Mouse (Mus musculus) thymus, adult 2 months (tissue): ENCODE data around the gene Rbpms2. TPM values are rescaled to one million over a fixed set of nuclear protein-coding genes. Genes with fewer than 3 reads are reported as not detected.
"Not testable (repeated sequence)": the region's sequence is repeated elsewhere in the genome, so short reads cannot be mapped to it uniquely, and the experiment has no call there.

Source experiments
- DNase-seq: peaks from one replicate; pipeline ENCODE4 v3.0.0; 2021
- H3K27ac ChIP-seq: fragments of 200-500 bp; 2 replicates; pipeline ENCODE4 v1.5.1; 2012; ENCODE audit warnings: low read length, control low read depth; ENCODE audit not compliant: control insufficient read depth, insufficient read depth
- H3K27me3 ChIP-seq: fragments of 200-500 bp; 2 replicates; pipeline ENCODE4 v1.6.1; 2012; ENCODE audit warnings: mild to moderate bottlenecking, low read length, moderate library complexity, mixed read lengths; ENCODE audit not compliant: control insufficient read depth, insufficient read depth
- H3K36me3 ChIP-seq: fragments of 200-500 bp; 2 replicates; pipeline ENCODE4 v1.6.1; 2012; ENCODE audit warnings: mild to moderate bottlenecking, low read length, moderate library complexity; ENCODE audit not compliant: control insufficient read depth, insufficient read depth
- H3K4me1 ChIP-seq: fragments of 200-500 bp; replicated peaks from 2 replicates; pipeline ENCODE4 v1.6.1; 2012; ENCODE audit warnings: low read length; ENCODE audit not compliant: control insufficient read depth, insufficient read depth
- H3K4me3 ChIP-seq: fragments of 200-500 bp; 2 replicates; pipeline ENCODE4 v1.5.1; 2012; ENCODE audit warnings: mild to moderate bottlenecking, low read length, control low read depth, moderate library complexity; ENCODE audit not compliant: control insufficient read depth, insufficient read depth
- CTCF ChIP-seq: fragments of 200-500 bp; IDR thresholded peaks from 2 replicates; pipeline ENCODE4 v1.5.1; 2012; ENCODE audit warnings: mild to moderate bottlenecking, control low read depth, low read length, moderate library complexity, borderline replicate concordance; ENCODE audit not compliant: control insufficient read depth, poor library complexity, insufficient read depth; ENCODE audit errors: extremely low read depth
- POLR2A ChIP-seq: fragments of 200-500 bp; IDR thresholded peaks from 2 replicates; pipeline ENCODE4 v1.6.1; 2012; ENCODE audit warnings: mild to moderate bottlenecking, low read length, control low read depth, moderate library complexity; ENCODE audit not compliant: control insufficient read depth, poor library complexity, insufficient read depth; ENCODE audit errors: extremely low read depth
- WGBS: fragments of 180-500 bp; shearing (Covaris S2); methylation state at CpG from one replicate; pipeline ENCODE4 v1.1.7; 2018; 5-methylcytosine and 5-hydroxymethylcytosine counted together
- polyA plus RNA-seq: library from polyadenylated mRNA; depleted of rRNA; stranded (reverse); fragments of >200 nt; gene quantifications from 2 replicates; pipeline ENCODE4 v1.2.3, GENCODE M21; 2012

Rbpms2 gene
- polyA plus RNA-seq, 1 experiment: 11.5 TPM

GRCm38 (mm10) chr9:65682994-65683393 is 53.5 kb downstream of the Rbpms2 start:
- 74% methylated on average over 1 of the region's 1 CpGs for WGBS

DNA sequence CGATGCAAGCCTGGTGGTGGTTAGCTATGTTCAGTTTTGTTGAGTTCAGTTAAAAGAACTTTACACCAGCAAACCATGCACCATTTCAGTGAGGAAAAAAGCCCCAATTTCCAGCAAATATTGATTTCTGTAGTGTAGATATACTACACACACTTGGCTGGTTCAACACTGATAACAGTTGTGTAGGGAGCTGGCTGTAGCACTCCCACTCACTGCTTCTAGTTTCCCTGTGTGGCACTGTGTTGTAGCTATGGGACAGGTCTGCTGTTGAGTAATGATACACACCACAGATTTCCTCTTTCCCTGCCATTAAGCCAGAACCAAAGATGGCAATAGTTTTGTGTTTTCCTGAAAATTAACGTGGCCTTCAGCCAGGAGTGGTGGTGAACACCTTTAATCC is 55.3 kb downstream of the Rbpms2 start:
- 82% methylated on average over 2 of the region's 2 CpGs for WGBS
- no peak overlapping the region for H3K27ac ChIP-seq
- H3K36me3 ChIP-seq: peaks cover 12% of the 10 kb centered on the region
- no peaks in the 10 kb centered on the region for H3K27me3 ChIP-seq
- DNase-seq: no peak
- TF ChIP-seq CTCF: no peak
- no peak for TF ChIP-seq POLR2A
- no peak overlapping the region for H3K4me3 ChIP-seq
- peaks cover 3% of the 10 kb centered on the region; the same call in 1 of the 2 replicates for H3K4me1 ChIP-seq

More at GRCm38 (mm10) chr9:65682994-65683393, 53.5 kb downstream of the Rbpms2 start:
- peaks cover 6% of the 10 kb centered on the region for H3K36me3 ChIP-seq
- no peak overlapping the region for H3K4me3 ChIP-seq
- H3K27me3 ChIP-seq: no peaks in the 10 kb centered on the region
- H3K4me1 ChIP-seq: peaks cover 8% of the 10 kb centered on the region
- H3K27ac ChIP-seq: no peak overlapping the region
- DNase-seq: no peak
- TF ChIP-seq POLR2A (no peak), CTCF (no peak)

GRCm38 (mm10) chr9:65689869-65690268 is 60.4 kb downstream of the Rbpms2 start:
- H3K4me3 ChIP-seq: not testable (repeated sequence)
- peaks cover 12% of the 10 kb centered on the region for H3K36me3 ChIP-seq
- WGBS: 92% methylated on average over 2 of the region's 2 CpGs

DNA sequence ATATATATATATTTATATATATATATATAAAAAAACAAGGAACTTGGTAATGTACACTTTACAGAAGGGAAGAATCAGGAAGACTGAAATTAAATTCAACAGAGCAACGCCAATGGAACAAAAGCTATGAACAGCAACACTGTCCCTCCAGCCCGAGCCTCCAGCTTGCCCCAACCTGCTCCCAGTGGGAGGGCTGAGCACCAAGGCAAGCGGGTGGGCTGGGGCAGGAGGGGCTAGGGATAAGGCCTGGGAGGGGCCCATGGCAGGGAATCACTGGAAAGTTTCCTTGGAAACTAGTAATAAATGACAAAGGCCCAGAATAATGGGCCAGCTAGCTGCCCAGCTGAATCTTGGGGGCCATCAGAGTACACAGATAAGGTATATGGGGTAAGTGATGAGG is 63.0 kb downstream of the Rbpms2 start:
- no peak for DNase-seq
- Histone ChIP-seq H3K36me3 (peaks cover 15% of the 10 kb centered on the region), H3K4me1 (no peaks in the 10 kb centered on the region), H3K4me3 (no peak overlapping the region), H3K27ac (no peak overlapping the region), H3K27me3 (no peaks in the 10 kb centered on the region)
- TF ChIP-seq CTCF: no peak
- TF ChIP-seq POLR2A: no peak
- 94% methylated on average over 3 of the region's 3 CpGs for WGBS

More at GRCm38 (mm10) chr9:65689869-65690268, 60.4 kb downstream of the Rbpms2 start:
- not testable (repeated sequence) for H3K27ac ChIP-seq, H3K4me1 ChIP-seq, DNase-seq, H3K27me3 ChIP-seq

DNA sequence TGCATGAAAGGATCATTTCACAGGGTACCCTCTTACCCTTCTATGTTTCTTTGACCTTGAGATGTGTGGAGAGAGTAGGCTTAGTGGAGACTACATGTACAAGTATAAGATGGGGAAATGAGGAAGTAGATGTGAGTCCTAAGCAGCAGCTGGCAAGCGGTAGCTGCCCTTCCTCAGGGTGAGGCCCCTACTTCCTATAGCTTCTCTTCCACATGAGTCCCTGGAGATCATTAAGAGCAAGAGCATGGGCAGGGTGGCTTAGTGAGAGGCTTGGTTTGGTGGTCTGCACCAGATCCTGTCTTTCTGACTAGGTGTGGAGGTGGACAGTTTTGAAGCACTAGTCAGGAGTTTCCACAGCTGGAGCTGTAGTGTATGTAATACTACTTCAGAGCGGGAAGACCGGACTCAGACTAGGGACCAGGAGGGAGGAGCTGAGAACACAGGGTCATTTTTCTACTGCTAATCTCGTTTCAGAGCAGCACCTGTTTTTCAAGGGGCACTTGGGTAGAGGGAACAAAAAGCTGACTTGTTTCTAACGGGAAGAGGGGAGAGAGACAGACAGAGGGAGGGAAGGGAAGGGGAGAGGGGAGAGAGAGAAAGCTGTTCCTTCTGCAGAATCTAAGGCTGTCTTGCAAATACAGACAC is 63.6 kb downstream of the Rbpms2 start:
- Histone ChIP-seq H3K27me3 (no peaks in the 10 kb centered on the region), H3K4me1 (no peaks in the 10 kb centered on the region), H3K27ac (no peak overlapping the region), H3K36me3 (peaks cover 9% of the 10 kb centered on the region), H3K4me3 (no peak overlapping the region)
- DNase-seq: no peak
- TF ChIP-seq POLR2A: no peak
- no peak for TF ChIP-seq CTCF
- 58% methylated on average over 5 of the region's 5 CpGs for WGBS

DNA sequence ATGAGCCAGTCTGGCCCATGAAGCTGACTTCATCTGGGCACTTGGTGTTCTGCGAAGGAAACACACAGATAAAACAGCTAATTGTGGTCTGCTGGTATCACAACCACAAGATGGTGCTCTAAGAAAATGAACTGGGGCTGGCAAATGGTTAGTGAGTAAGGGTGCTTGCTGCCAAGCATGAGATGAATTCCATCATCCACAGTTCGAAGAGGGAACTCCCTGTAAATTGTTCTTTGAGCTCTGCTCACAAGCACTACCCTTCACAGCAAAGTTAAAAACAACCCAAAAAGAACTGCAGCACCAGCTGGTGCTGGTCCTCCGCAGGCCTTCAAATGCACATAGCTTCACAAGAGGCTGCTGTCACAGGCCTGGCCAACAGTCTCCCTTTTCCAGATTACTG is 66.2 kb downstream of the Rbpms2 start:
- TF ChIP-seq CTCF (no peak), POLR2A (no peak)
- WGBS: 92% methylated on average over 3 of the region's 3 CpGs
- Histone ChIP-seq H3K27me3 (no peaks in the 10 kb centered on the region), H3K36me3 (peaks cover 11% of the 10 kb centered on the region; the same call in 1 of the 2 replicates), H3K27ac (no peak overlapping the region), H3K4me3 (no peak overlapping the region), H3K4me1 (no peaks in the 10 kb centered on the region)
- DNase-seq: no peak

- H3K36me3 ChIP-seq: peaks cover 11% of the 10 kb centered on the region; the same call in 1 of the 2 replicates
- no peak for DNase-seq
- no peak overlapping the region for H3K4me3 ChIP-seq
- H3K27me3 ChIP-seq: no peaks in the 10 kb centered on the region
- TF ChIP-seq POLR2A (no peak), CTCF (no peak)
- no peaks in the 10 kb centered on the region for H3K4me1 ChIP-seq
- no peak overlapping the region for H3K27ac ChIP-seq
These were observed 66.9 kb downstream of the Rbpms2 start for GRCm38 (mm10) chr9:65696337-65696736.
